Mouse (Mus musculus): ENCODE measurements at regions not wholly inside any gene's neighbourhood (a gene's known extent, or its start where the extent isn't known, plus 50 kb on each side); places are given as distances from the start of the nearest gene placed in this dataset.

DNA sequence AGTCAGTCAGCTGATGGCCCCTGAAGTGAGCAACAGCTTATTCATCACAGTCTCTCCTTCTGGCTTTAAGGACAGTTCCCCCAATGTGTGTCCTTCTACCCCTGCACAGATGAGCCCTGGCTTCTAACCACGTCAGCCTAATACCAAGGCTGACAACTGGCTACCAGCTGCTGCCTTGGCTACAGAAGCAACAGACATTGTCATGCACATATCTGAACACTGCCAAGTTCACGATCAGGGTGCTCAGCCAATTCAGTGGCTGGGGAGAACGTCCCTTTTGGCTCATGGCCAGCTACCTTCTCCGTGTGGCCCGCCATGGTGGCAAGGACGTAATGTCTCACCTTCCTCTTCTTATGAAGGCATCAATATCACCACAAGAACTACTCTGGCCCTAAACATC, 73.2 kb upstream of the Runx3 start:
- no peak overlapping the region for H3K27ac ChIP-seq (ENCODE audit: insufficient read depth, low read length)
- no peak for TF ChIP-seq CTCF (IDR thresholded peaks at IDR 0.05; ENCODE audit: extremely low read depth, insufficient read depth, low read length)
- no peak for TF ChIP-seq POLR2A (IDR thresholded peaks at IDR 0.05; ENCODE audit: extremely low read depth, insufficient read depth, low read length)
- no peaks in the 10 kb centered on the region for H3K4me1 ChIP-seq (ENCODE audit: control insufficient read depth, insufficient read depth, low read length)
- H3K4me3 ChIP-seq (ENCODE audit: insufficient read depth, low read length), result no peak overlapping the region

DNA sequence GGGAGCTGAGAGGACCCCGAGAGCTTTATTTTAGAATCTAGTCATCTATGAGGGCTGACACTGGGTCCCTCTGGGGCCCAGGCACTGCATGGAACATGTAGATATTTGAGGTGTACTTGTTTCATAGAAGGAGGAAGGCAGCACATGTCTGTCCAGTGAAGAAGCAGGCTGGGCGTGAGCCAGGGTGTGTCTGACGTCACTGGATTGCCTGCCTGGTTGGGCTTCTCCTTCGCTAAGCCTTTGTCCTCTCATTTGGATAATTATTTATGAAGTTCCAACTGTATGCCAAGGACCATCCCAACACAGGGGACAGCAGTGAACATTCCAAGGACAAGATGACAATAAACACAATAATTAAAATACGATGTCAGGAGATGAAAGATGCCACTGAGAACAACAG, 72.7 kb upstream of the Runx3 start:
- Histone ChIP-seq H3K4me3 (ENCODE audit: insufficient read depth, low read length) (no peak overlapping the region), H3K27ac (ENCODE audit: insufficient read depth, low read length) (no peak overlapping the region), H3K4me1 (ENCODE audit: control insufficient read depth, insufficient read depth, low read length) (no peaks in the 10 kb centered on the region)
- TF ChIP-seq POLR2A (IDR thresholded peaks at IDR 0.05; ENCODE audit: extremely low read depth, insufficient read depth, low read length), result no peak
- no peak for TF ChIP-seq CTCF (IDR thresholded peaks at IDR 0.05; ENCODE audit: extremely low read depth, insufficient read depth, low read length)

DNA sequence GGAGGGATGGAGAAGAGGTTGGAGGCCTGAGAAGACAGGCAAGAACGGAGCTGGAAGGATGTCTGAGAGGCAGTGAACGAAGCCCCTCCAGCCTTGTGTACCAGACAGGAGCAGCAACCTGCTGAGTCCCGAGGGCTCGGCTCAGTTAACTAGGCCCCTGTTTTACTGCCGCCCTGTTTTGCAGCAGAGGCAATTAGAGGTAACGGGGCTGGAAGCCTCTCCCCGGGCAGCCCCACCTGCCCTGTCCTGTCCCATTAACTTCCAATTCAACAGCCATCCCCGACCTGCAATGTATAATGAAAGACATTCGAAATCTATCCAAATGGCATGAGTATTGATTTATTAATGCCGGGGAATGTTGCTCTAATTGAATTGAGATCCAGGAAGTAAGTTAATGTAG, 70.5 kb upstream of the Runx3 start:
- TF ChIP-seq POLR2A (IDR thresholded peaks at IDR 0.05; ENCODE audit: extremely low read depth, insufficient read depth, low read length), result no peak
- no peak for TF ChIP-seq CTCF (IDR thresholded peaks at IDR 0.05; ENCODE audit: extremely low read depth, insufficient read depth, low read length)
- H3K4me1 ChIP-seq (ENCODE audit: control insufficient read depth, insufficient read depth, low read length), result no peaks in the 10 kb centered on the region

DNA sequence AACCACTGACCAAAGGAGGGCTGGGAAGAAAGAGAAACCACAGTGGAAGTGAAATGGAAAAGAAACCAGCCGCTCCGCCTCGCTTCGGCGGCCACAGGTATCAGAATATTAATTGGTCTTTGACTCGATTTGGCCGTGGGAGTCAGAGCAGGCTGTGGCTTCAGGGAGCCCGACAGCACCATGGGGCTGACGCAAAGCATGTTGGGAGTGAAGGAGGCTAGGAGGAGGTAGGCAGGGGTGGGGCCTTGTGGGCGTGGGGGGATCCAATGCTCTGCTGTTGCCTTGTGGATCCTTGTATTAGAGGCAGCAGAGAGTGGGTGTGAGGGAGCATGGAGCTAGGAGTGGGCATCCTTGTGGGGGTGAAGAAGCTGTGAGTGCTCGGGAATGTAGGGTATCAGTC, 69.0 kb upstream of the Runx3 start:
- Histone ChIP-seq H3K27ac (ENCODE audit: insufficient read depth, low read length) (no peak overlapping the region), H3K4me1 (ENCODE audit: control insufficient read depth, insufficient read depth, low read length) (no peaks in the 10 kb centered on the region), H3K4me3 (ENCODE audit: insufficient read depth, low read length) (no peak overlapping the region)
- TF ChIP-seq POLR2A (IDR thresholded peaks at IDR 0.05; ENCODE audit: extremely low read depth, insufficient read depth, low read length) (no peak), CTCF (IDR thresholded peaks at IDR 0.05; ENCODE audit: extremely low read depth, insufficient read depth, low read length) (no peak)

More for the DNA sequence above, 70.5 kb upstream of the Runx3 start:
- no peak overlapping the region for H3K4me3 ChIP-seq (ENCODE audit: insufficient read depth, low read length)
- no peak overlapping the region for H3K27ac ChIP-seq (ENCODE audit: insufficient read depth, low read length)

DNA sequence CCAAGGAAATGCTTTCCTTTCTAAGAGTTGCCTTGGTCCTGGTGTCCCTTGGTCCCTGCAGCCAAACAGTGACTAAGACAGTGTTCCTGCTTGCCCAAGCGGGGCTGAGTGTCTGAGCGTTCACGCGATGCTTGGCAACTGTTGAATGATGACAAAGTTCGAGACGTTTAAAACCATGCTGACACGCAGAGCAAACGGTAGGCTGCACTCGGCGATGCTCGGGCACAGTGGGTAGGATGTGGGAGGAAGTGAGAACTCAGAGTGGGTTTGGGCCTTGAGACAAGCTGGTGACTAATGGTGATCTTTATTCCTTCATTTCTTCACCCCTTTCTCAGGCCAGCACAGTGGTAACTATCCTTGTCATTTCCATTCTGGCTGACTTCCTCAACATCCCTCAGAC, 66.9 kb upstream of the Runx3 start:
- no peak overlapping the region for H3K27ac ChIP-seq (ENCODE audit: insufficient read depth, low read length)
- no peak overlapping the region for H3K4me3 ChIP-seq (ENCODE audit: insufficient read depth, low read length)
- no peaks in the 10 kb centered on the region for H3K4me1 ChIP-seq (ENCODE audit: control insufficient read depth, insufficient read depth, low read length)
- TF ChIP-seq CTCF (IDR thresholded peaks at IDR 0.05; ENCODE audit: extremely low read depth, insufficient read depth, low read length) (no peak), POLR2A (IDR thresholded peaks at IDR 0.05; ENCODE audit: extremely low read depth, insufficient read depth, low read length) (no peak)

DNA sequence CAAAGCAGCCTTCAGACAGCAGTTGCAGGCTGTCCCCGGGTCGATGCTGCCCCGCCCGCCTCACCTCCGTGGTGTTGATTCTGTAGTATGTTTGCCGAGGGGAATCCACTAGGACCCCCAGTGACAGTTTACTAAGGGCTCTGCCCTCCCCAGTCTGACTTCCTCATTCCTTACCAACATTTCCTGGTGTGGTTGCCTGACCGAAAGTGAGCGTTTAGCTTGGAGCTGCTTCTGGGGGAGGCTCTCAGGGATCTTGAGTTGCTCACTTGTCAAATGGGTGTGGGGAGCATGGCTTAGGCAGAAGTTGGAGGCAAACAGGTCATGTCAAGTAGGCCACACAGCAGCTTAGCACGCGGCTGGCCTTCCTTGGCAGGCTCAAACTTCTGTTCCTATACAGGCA, 66.1 kb upstream of the Runx3 start:
- H3K27ac ChIP-seq (ENCODE audit: insufficient read depth, low read length), result no peak overlapping the region
- H3K4me1 ChIP-seq (ENCODE audit: control insufficient read depth, insufficient read depth, low read length), result no peaks in the 10 kb centered on the region
- no peak overlapping the region for H3K4me3 ChIP-seq (ENCODE audit: insufficient read depth, low read length)
- no peak for TF ChIP-seq CTCF (IDR thresholded peaks at IDR 0.05; ENCODE audit: extremely low read depth, insufficient read depth, low read length)
- no peak for TF ChIP-seq POLR2A (IDR thresholded peaks at IDR 0.05; ENCODE audit: extremely low read depth, insufficient read depth, low read length)

DNA sequence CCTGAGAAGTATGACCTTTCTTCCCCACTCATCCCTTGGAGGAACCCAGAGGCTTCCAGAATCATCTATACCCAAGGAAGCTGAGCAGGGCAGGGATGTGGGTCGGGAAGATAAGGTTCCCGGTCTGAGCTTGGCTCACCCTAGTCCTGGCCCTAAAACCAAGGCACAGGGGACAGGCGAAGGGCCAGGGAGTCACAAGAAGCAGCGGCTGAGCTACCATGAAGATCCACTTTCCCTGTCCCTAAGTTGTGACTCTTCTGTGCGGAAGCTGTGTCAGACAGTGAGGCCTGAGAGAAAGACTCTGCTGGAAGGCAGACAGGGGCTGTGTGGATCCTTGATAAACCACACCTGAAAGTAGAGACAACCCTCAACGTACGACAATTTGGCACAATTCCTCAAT, 64.1 kb upstream of the Runx3 start:
- no peak overlapping the region for H3K27ac ChIP-seq (ENCODE audit: insufficient read depth, low read length)
- no peaks in the 10 kb centered on the region for H3K4me1 ChIP-seq (ENCODE audit: control insufficient read depth, insufficient read depth, low read length)
- TF ChIP-seq CTCF (IDR thresholded peaks at IDR 0.05; ENCODE audit: extremely low read depth, insufficient read depth, low read length) (no peak), POLR2A (IDR thresholded peaks at IDR 0.05; ENCODE audit: extremely low read depth, insufficient read depth, low read length) (no peak)
- H3K4me3 ChIP-seq (ENCODE audit: insufficient read depth, low read length), result no peak overlapping the region

DNA sequence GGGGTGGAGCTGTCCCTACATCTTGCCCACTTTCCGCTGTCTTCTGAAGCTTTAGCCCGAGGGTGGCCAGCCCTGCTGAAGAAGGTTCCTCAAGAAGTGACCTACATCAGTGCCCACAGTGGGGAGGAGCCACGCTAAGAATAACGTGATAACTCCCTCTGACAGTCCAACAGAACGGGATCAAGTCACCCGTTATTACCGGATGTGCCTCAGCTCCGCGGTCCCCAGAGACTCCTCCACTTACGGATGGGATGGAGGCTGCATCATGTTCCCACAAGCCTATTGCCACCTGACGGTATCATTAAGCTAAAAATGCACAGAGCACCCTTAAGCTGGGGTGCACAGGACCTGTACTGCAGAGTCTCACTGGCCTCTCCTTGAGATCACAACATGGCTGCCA, 63.2 kb upstream of the Runx3 start:
- TF ChIP-seq POLR2A (IDR thresholded peaks at IDR 0.05; ENCODE audit: extremely low read depth, insufficient read depth, low read length) (no peak), CTCF (IDR thresholded peaks at IDR 0.05; ENCODE audit: extremely low read depth, insufficient read depth, low read length) (no peak)
- H3K4me1 ChIP-seq (ENCODE audit: control insufficient read depth, insufficient read depth, low read length), result no peaks in the 10 kb centered on the region
- H3K4me3 ChIP-seq (ENCODE audit: insufficient read depth, low read length), result no peak overlapping the region
- H3K27ac ChIP-seq (ENCODE audit: insufficient read depth, low read length), result no peak overlapping the region

DNA sequence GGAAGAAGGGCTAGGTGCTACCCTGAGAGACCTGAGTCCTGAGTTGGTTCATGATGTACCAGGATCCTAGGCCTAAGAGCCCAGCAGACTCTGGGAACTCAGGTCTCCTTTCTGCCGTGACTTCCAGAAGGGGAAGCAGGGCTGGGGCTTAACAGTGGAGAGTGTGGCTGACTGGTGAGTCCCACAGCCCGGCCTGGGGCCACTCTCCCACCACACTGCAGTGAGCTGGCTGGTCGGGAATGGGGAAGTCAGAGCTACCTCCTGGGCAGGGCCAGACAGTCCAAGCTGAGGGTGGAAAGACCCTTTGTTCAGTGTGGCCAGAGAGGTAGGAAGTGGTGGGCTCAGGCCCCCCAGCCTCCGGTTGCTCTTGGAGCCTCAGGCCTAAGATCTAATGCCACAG, 61.6 kb upstream of the Runx3 start:
- Histone ChIP-seq H3K27ac (ENCODE audit: insufficient read depth, low read length) (no peak overlapping the region), H3K4me3 (ENCODE audit: insufficient read depth, low read length) (no peak overlapping the region), H3K4me1 (ENCODE audit: control insufficient read depth, insufficient read depth, low read length) (no peaks in the 10 kb centered on the region)
- TF ChIP-seq POLR2A (IDR thresholded peaks at IDR 0.05; ENCODE audit: extremely low read depth, insufficient read depth, low read length) (no peak), CTCF (IDR thresholded peaks at IDR 0.05; ENCODE audit: extremely low read depth, insufficient read depth, low read length) (no peak)

DNA sequence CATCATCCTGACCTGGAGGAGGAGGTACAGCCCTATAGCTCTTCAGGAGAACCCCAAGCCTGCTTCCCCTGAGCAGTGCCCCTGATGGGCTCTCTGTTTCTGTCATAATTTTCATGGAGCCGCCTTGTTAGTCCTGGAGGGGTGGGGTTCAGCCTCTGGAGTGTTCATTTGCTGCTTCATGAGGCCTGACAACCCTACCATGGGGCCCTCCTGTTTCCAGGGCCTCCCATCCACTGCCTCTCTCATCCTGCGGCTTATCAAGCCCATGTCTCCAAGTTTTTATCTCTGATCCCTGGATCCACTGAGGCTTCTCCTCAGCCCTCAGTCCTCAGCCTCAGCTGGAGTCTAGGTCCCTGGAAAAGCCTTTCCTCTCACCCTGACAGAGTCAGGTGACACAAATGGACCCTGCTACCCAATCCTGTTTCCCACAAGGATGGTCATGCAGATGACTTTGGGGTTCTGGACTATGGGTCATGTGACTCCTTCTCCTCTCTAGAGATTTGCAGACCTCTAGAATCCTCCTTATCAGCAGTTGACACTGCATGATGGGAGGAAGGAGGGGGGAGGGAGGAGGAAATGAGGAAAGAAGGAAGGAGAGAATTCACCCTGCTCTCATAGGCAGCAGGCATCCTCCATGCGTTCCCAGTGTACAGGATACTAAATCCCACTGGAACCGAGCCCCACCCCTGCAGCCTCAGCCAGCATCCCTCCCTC, 59.3 kb upstream of the Runx3 start:
- no peak overlapping the region for H3K4me3 ChIP-seq (ENCODE audit: insufficient read depth, low read length)
- H3K4me1 ChIP-seq (ENCODE audit: control insufficient read depth, insufficient read depth, low read length), result no peaks in the 10 kb centered on the region
- no peak overlapping the region for H3K27ac ChIP-seq (ENCODE audit: insufficient read depth, low read length)
- TF ChIP-seq POLR2A (IDR thresholded peaks at IDR 0.05; ENCODE audit: extremely low read depth, insufficient read depth, low read length), result no peak
- no peak for TF ChIP-seq CTCF (IDR thresholded peaks at IDR 0.05; ENCODE audit: extremely low read depth, insufficient read depth, low read length)
